Mouse (Mus musculus) hindbrain, embryonic 15.5 days (tissue): Measurements from ENCODE around the gene Taldo1. TPM values are rescaled to one million over a fixed set of nuclear protein-coding genes. Genes with fewer than 3 reads are reported as not detected.
"Not testable (repeated sequence)": the region's sequence is repeated elsewhere in the genome, so short reads cannot be mapped to it uniquely, and the experiment has no call there.

Experiments used
- ATAC-seq: fragments of 200-750 bp; cut with Nextera tagmentation; 2 replicates; pipeline ENCODE4 v1.8.0; 2017; ENCODE audit warnings: low read depth, moderate number of reproducible peaks, moderate TSS enrichment; ENCODE audit not compliant: low FRiP score
- H3K27ac ChIP-seq: fragments of 300-500 bp; sonication (generic); replicated peaks from 2 replicates; pipeline ENCODE4 v1.5.1; 2015; ENCODE audit warnings: mild to moderate bottlenecking, inconsistent platforms
- H3K27me3 ChIP-seq: fragments of 300-500 bp; sonication (generic); 2 replicates; pipeline ENCODE4 v1.6.1; 2015; ENCODE audit warnings: control low read depth, inconsistent platforms
- H3K36me3 ChIP-seq: fragments of 300-500 bp; sonication (generic); 2 replicates; pipeline ENCODE4 v1.6.1; 2015; ENCODE audit warnings: control low read depth, inconsistent platforms
- H3K4me1 ChIP-seq: fragments of 300-500 bp; sonication (generic); replicated peaks from 2 replicates; pipeline ENCODE4 v1.6.1; 2015; ENCODE audit warnings: control low read depth, inconsistent platforms
- H3K4me2 ChIP-seq: fragments of 300-500 bp; sonication (generic); 2 replicates; pipeline ENCODE4 v1.6.1; 2015; ENCODE audit warnings: moderate library complexity, mild to moderate bottlenecking, inconsistent platforms
- H3K4me3 ChIP-seq: fragments of 300-500 bp; sonication (generic); 2 replicates; pipeline ENCODE4 v1.5.1; 2015; ENCODE audit warnings: mild to moderate bottlenecking, inconsistent platforms
- H3K9ac ChIP-seq: fragments of 300-500 bp; sonication (generic); 2 replicates; pipeline ENCODE4 v1.6.1; 2015; ENCODE audit warnings: inconsistent platforms
- H3K9me3 ChIP-seq: fragments of 300-500 bp; sonication (generic); 2 replicates; pipeline ENCODE4 v1.6.1; 2016; ENCODE audit warnings: control low read depth, inconsistent platforms
- WGBS: fragments of 180-500 bp; shearing (Covaris S2); methylation state at CpG from one replicate; pipeline ENCODE4 v1.1.7; 2015; 5-methylcytosine and 5-hydroxymethylcytosine counted together
- polyA plus RNA-seq: library from polyadenylated mRNA; unstranded; fragments of >200 nt; fragmentation: Nextera tagmentation; extraction: Ambion mirVana; gene quantifications from 2 replicates; pipeline ENCODE4 v1.2.1, GENCODE M21; 2015

Taldo1 gene
- polyA plus RNA-seq, 1 experiment from 2014 or later = 298 TPM

- H3K36me3 ChIP-seq = peaks cover 7% of the 10 kb centered on the region; the same call in 1 of the 2 replicates
- H3K4me1 ChIP-seq = peaks cover 57% of the 10 kb centered on the region
- no peaks in the 10 kb centered on the region for H3K9me3 ChIP-seq
- H3K4me3 ChIP-seq = peak within 1 kb of the TSS; percentile 54
- H3K4me2 ChIP-seq = peak within 1 kb of the TSS; percentile 84
- peak within 1 kb of the TSS; percentile 61 for H3K9ac ChIP-seq
- peak within 1 kb of the TSS; percentile 80 for H3K27ac ChIP-seq
- no peaks in the 10 kb centered on the region for H3K27me3 ChIP-seq
- WGBS = 5% methylated on average over 53 of the region's 53 CpGs
- peak; percentile 80 for ATAC-seq
These were observed 45.5 kb downstream of the Taldo1 start, which contains the start of gene Slc25a22 for GRCm38 (mm10) chr7:141437178-141438120. Gene Slc25a22, minus strand, starts transcription at chr7:141437892.

- Histone ChIP-seq H3K4me1 (peaks cover 57% of the 10 kb centered on the region), H3K36me3 (no peaks in the 10 kb centered on the region), H3K4me2 (peak overlapping the region; percentile 84; the same call in 1 of the 2 replicates), H3K27ac (peak overlapping the region; percentile 80; the same call in 1 of the 2 replicates), H3K4me3 (peak overlapping the region; percentile 54; the same call in 1 of the 2 replicates), H3K9ac (peak overlapping the region; percentile 61; the same call in 1 of the 2 replicates), H3K9me3 (no peaks in the 10 kb centered on the region), H3K27me3 (no peaks in the 10 kb centered on the region)
- WGBS = 94% methylated on average over 12 of the region's 12 CpGs
- no peak for ATAC-seq
These were observed 46.4 kb downstream of the Taldo1 start for GRCm38 (mm10) chr7:141438201-141438968.

- Histone ChIP-seq H3K27me3 (no peaks in the 10 kb centered on the region), H3K4me3 (no peak overlapping the region), H3K36me3 (no peaks in the 10 kb centered on the region), H3K4me2 (no peak overlapping the region), H3K4me1 (peaks cover 57% of the 10 kb centered on the region), H3K9me3 (no peaks in the 10 kb centered on the region), H3K9ac (no peak overlapping the region), H3K27ac (no peak overlapping the region)
- WGBS = 95% methylated on average over 10 of the region's 10 CpGs
- ATAC-seq = no peak
These were observed 47.2 kb downstream of the Taldo1 start for GRCm38 (mm10) chr7:141439140-141439679.

GRCm38 (mm10) chr7:141439811-141440210, 47.8 kb downstream of the Taldo1 start:
- Histone ChIP-seq H3K9me3 (no peaks in the 10 kb centered on the region), H3K4me1 (peaks cover 51% of the 10 kb centered on the region), H3K4me3 (no peak overlapping the region), H3K36me3 (no peaks in the 10 kb centered on the region), H3K4me2 (no peak overlapping the region), H3K27me3 (no peaks in the 10 kb centered on the region), H3K9ac (no peak overlapping the region), H3K27ac (no peak overlapping the region)
- WGBS = 94% methylated on average over 11 of the region's 11 CpGs
- no peak for ATAC-seq

- ATAC-seq = no peak
- no peak overlapping the region for H3K27ac ChIP-seq
- H3K36me3 ChIP-seq = no peaks in the 10 kb centered on the region
- no peaks in the 10 kb centered on the region for H3K9me3 ChIP-seq
- H3K9ac ChIP-seq = no peak overlapping the region
- no peaks in the 10 kb centered on the region for H3K27me3 ChIP-seq
- no peak overlapping the region for H3K4me2 ChIP-seq
- 31% methylated on average over 6 of the region's 6 CpGs for WGBS
- peaks cover 43% of the 10 kb centered on the region for H3K4me1 ChIP-seq
- H3K4me3 ChIP-seq = no peak overlapping the region
These were observed 48.6 kb downstream of the Taldo1 start for GRCm38 (mm10) chr7:141440613-141441012.

GRCm38 (mm10) chr7:141441460-141441859, 49.5 kb downstream of the Taldo1 start:
- H3K9ac ChIP-seq = no peak overlapping the region
- H3K27ac ChIP-seq = no peak overlapping the region
- H3K4me1 ChIP-seq = peaks cover 35% of the 10 kb centered on the region
- H3K9me3 ChIP-seq = no peaks in the 10 kb centered on the region
- no peak overlapping the region for H3K4me2 ChIP-seq
- H3K36me3 ChIP-seq = no peaks in the 10 kb centered on the region
- no peaks in the 10 kb centered on the region for H3K27me3 ChIP-seq
- 96% methylated on average over 9 of the region's 9 CpGs for WGBS
- no peak for ATAC-seq
- no peak overlapping the region for H3K4me3 ChIP-seq

GRCm38 (mm10) chr7:141442199-141442598, 50.2 kb downstream of the Taldo1 start:
- Histone ChIP-seq H3K36me3 (no peaks in the 10 kb centered on the region), H3K9me3 (no peaks in the 10 kb centered on the region), H3K9ac (no peak overlapping the region), H3K4me3 (no peak overlapping the region), H3K27me3 (no peaks in the 10 kb centered on the region), H3K27ac (no peak overlapping the region), H3K4me2 (peak overlapping the region; percentile 75; the same call in 1 of the 2 replicates), H3K4me1 (peaks cover 34% of the 10 kb centered on the region)
- 94% methylated on average over 13 of the region's 13 CpGs for WGBS
- ATAC-seq = no peak

GRCm38 (mm10) chr7:141443081-141443821, 51.3 kb downstream of the Taldo1 start:
- Histone ChIP-seq H3K9me3 (no peaks in the 10 kb centered on the region), H3K36me3 (no peaks in the 10 kb centered on the region), H3K9ac (peak overlapping the region; percentile 39; the same call in 1 of the 2 replicates), H3K4me3 (peak overlapping the region; percentile 36), H3K4me2 (peak overlapping the region; percentile 75), H3K4me1 (peaks cover 29% of the 10 kb centered on the region), H3K27me3 (no peaks in the 10 kb centered on the region), H3K27ac (no peak overlapping the region; the same call in 1 of the 2 replicates)
- ATAC-seq = no peak
- 27% methylated on average over 12 of the region's 12 CpGs for WGBS

GRCm38 (mm10) chr7:141443828-141444237, 51.8 kb downstream of the Taldo1 start, which contains the start of gene Pidd1:
Gene Pidd1, minus strand, starts transcription at chr7:141444025.
- no peak for ATAC-seq
- peaks cover 32% of the 10 kb centered on the region for H3K4me1 ChIP-seq
- H3K4me3 ChIP-seq = peak within 1 kb of the TSS; percentile 36
- no peak within 1 kb of the TSS; the same call in 1 of the 2 replicates for H3K27ac ChIP-seq
- H3K27me3 ChIP-seq = no peaks in the 10 kb centered on the region
- no peaks in the 10 kb centered on the region for H3K9me3 ChIP-seq
- peaks cover 5% of the 10 kb centered on the region; the same call in 1 of the 2 replicates for H3K36me3 ChIP-seq
- H3K9ac ChIP-seq = peak within 1 kb of the TSS; percentile 39; the same call in 1 of the 2 replicates
- 0% methylated on average over 25 of the region's 25 CpGs for WGBS
- H3K4me2 ChIP-seq = peak within 1 kb of the TSS; percentile 75

GRCm38 (mm10) chr7:141446374-141446773, 54.4 kb downstream of the Taldo1 start:
- peaks cover 28% of the 10 kb centered on the region for H3K36me3 ChIP-seq
- not testable (repeated sequence) for H3K27me3 ChIP-seq, ATAC-seq, H3K9ac ChIP-seq, H3K9me3 ChIP-seq, H3K4me3 ChIP-seq, H3K27ac ChIP-seq
- H3K4me2 ChIP-seq = peak overlapping the region; percentile 70
- peaks cover 34% of the 10 kb centered on the region for H3K4me1 ChIP-seq
- 86% methylated on average over 3 of the region's 3 CpGs for WGBS
